Mouse (Mus musculus): ENCODE results near the gene Mroh2a. TPM values are rescaled to one million over a fixed set of nuclear protein-coding genes. Genes with fewer than 3 reads are reported as not detected.

Mroh2a gene
- total and polyA plus RNA-seq, 3 experiments, result 0.06 to 0.13 TPM; not detected in 1

- Histone ChIP-seq H3K36me3 (ENCODE audit: control insufficient read depth, insufficient read depth, low read length) (no peaks in the 10 kb centered on the region), H3K27me3 (ENCODE audit: control insufficient read depth, insufficient read depth, low read length) (no peaks in the 10 kb centered on the region), H3K27ac (no peak overlapping the region), H3K79me2 (replicated peaks; ENCODE audit: control insufficient read depth, insufficient read depth, low read length) (no peaks in the 10 kb centered on the region), H3K4me1 (ENCODE audit: control insufficient read depth, insufficient read depth, low read length) (no peaks in the 10 kb centered on the region), H3K4me3 (no peak overlapping the region), H3K9ac (ENCODE audit: low read depth, low read length) (no peak overlapping the region)
- TF ChIP-seq CTCF (IDR thresholded peaks at IDR 0.05) (peak; percentile 31), POLR2A (IDR thresholded peaks at IDR 0.05; ENCODE audit: insufficient read depth, low read depth, low read length) (no peak)
- intact Hi-C loops (cut with DNase I), result no loop called here
- DNase-seq, result peak in 1 of 2 experiments; percentile 20
- 48% methylated on average over 2 of the region's 2 CpGs for WGBS
Measured at GRCm38 (mm10) chr1:88217144-88217543, 9.6 kb upstream of the Mroh2a start.

GRCm38 (mm10) chr1:88217576-88217975 lies 9.2 kb upstream of the Mroh2a start:
- intact Hi-C loops (cut with DNase I), result no loop called here
- no peak overlapping the region for H3K4me3 ChIP-seq
- no peaks in the 10 kb centered on the region for H3K79me2 ChIP-seq (replicated peaks; ENCODE audit: control insufficient read depth, insufficient read depth, low read length)
- no peak overlapping the region for H3K27ac ChIP-seq
- no peaks in the 10 kb centered on the region for H3K36me3 ChIP-seq (ENCODE audit: control insufficient read depth, insufficient read depth, low read length)
- H3K27me3 ChIP-seq (ENCODE audit: control insufficient read depth, insufficient read depth, low read length), result no peaks in the 10 kb centered on the region
- no peak for DNase-seq
- TF ChIP-seq POLR2A (IDR thresholded peaks at IDR 0.05; ENCODE audit: insufficient read depth, low read depth, low read length) (no peak), EP300 (IDR thresholded peaks at IDR 0.05; ENCODE audit: insufficient read depth, low read depth, low read length) (no peak), CTCF (IDR thresholded peaks at IDR 0.05) (no peak)
- WGBS, result 34% methylated on average over 3 of the region's 3 CpGs
- H3K4me1 ChIP-seq (ENCODE audit: control insufficient read depth, insufficient read depth, low read length), result no peaks in the 10 kb centered on the region
- no peak overlapping the region for H3K9ac ChIP-seq (ENCODE audit: low read depth, low read length)

- Histone ChIP-seq H3K9ac (ENCODE audit: low read depth, low read length) (no peak overlapping the region), H3K36me3 (ENCODE audit: control insufficient read depth, insufficient read depth, low read length) (no peaks in the 10 kb centered on the region), H3K27me3 (ENCODE audit: control insufficient read depth, insufficient read depth, low read length) (no peaks in the 10 kb centered on the region), H3K27ac (no peak overlapping the region), H3K79me2 (replicated peaks; ENCODE audit: control insufficient read depth, insufficient read depth, low read length) (no peaks in the 10 kb centered on the region), H3K4me3 (no peak overlapping the region), H3K4me1 (ENCODE audit: control insufficient read depth, insufficient read depth, low read length) (no peaks in the 10 kb centered on the region)
- intact Hi-C loops (cut with DNase I), result no loop called here
- no peak for TF ChIP-seq POLR2A (IDR thresholded peaks at IDR 0.05; ENCODE audit: insufficient read depth, low read depth, low read length)
- WGBS, result 65% methylated on average over 9 of the region's 9 CpGs
- peak in 1 of 2 experiments; percentile 31 for DNase-seq
Measured at GRCm38 (mm10) chr1:88218051-88218450, 8.7 kb upstream of the Mroh2a start.

- Histone ChIP-seq H3K36me3 (ENCODE audit: control insufficient read depth, insufficient read depth, low read length) (no peaks in the 10 kb centered on the region), H3K27ac (no peak overlapping the region), H3K9ac (ENCODE audit: low read depth, low read length) (no peak overlapping the region), H3K4me1 (ENCODE audit: control insufficient read depth, insufficient read depth, low read length) (no peaks in the 10 kb centered on the region), H3K27me3 (ENCODE audit: control insufficient read depth, insufficient read depth, low read length) (no peaks in the 10 kb centered on the region), H3K4me3 (no peak overlapping the region), H3K79me2 (replicated peaks; ENCODE audit: control insufficient read depth, insufficient read depth, low read length) (no peaks in the 10 kb centered on the region)
- TF ChIP-seq POLR2A (IDR thresholded peaks at IDR 0.05; ENCODE audit: insufficient read depth, low read depth, low read length) (no peak), EP300 (IDR thresholded peaks at IDR 0.05; ENCODE audit: insufficient read depth, low read depth, low read length) (no peak), CTCF (IDR thresholded peaks at IDR 0.05) (no peak)
- DNase-seq, result no peak
- WGBS, result 45% methylated on average over 4 of the region's 4 CpGs
- intact Hi-C loops (cut with DNase I), result no loop called here
Measured at GRCm38 (mm10) chr1:88218591-88218990, 8.2 kb upstream of the Mroh2a start.

GRCm38 (mm10) chr1:88219054-88219453 lies 7.7 kb upstream of the Mroh2a start:
- no peak overlapping the region for H3K27ac ChIP-seq
- no peak for DNase-seq
- intact Hi-C loops (cut with DNase I), result no loop called here
- H3K36me3 ChIP-seq (ENCODE audit: control insufficient read depth, insufficient read depth, low read length), result no peaks in the 10 kb centered on the region
- WGBS, result 15% methylated on average over 1 of the region's 1 CpGs
- TF ChIP-seq CTCF (IDR thresholded peaks at IDR 0.05), result no peak
- no peak for TF ChIP-seq POLR2A (IDR thresholded peaks at IDR 0.05; ENCODE audit: insufficient read depth, low read depth, low read length)
- no peak for TF ChIP-seq EP300 (IDR thresholded peaks at IDR 0.05; ENCODE audit: insufficient read depth, low read depth, low read length)
- H3K79me2 ChIP-seq (replicated peaks; ENCODE audit: control insufficient read depth, insufficient read depth, low read length), result no peaks in the 10 kb centered on the region
- no peak overlapping the region for H3K9ac ChIP-seq (ENCODE audit: low read depth, low read length)
- no peaks in the 10 kb centered on the region for H3K4me1 ChIP-seq (ENCODE audit: control insufficient read depth, insufficient read depth, low read length)
- no peaks in the 10 kb centered on the region for H3K27me3 ChIP-seq (ENCODE audit: control insufficient read depth, insufficient read depth, low read length)
- H3K4me3 ChIP-seq, result no peak overlapping the region

GRCm38 (mm10) chr1:88220336-88220735 lies 6.5 kb upstream of the Mroh2a start:
- peak in 1 of 2 experiments; percentile 17 for DNase-seq
- TF ChIP-seq EP300 (IDR thresholded peaks at IDR 0.05; ENCODE audit: insufficient read depth, low read depth, low read length) (no peak), CTCF (IDR thresholded peaks at IDR 0.05) (no peak), POLR2A (IDR thresholded peaks at IDR 0.05; ENCODE audit: insufficient read depth, low read depth, low read length) (no peak)
- intact Hi-C loops (cut with DNase I), result no loop called here
- H3K27ac ChIP-seq, result no peak overlapping the region
- H3K36me3 ChIP-seq (ENCODE audit: control insufficient read depth, insufficient read depth, low read length), result no peaks in the 10 kb centered on the region
- H3K27me3 ChIP-seq (ENCODE audit: control insufficient read depth, insufficient read depth, low read length), result no peaks in the 10 kb centered on the region
- H3K79me2 ChIP-seq (replicated peaks; ENCODE audit: control insufficient read depth, insufficient read depth, low read length), result no peaks in the 10 kb centered on the region
- H3K9ac ChIP-seq (ENCODE audit: low read depth, low read length), result no peak overlapping the region
- no peak overlapping the region for H3K4me3 ChIP-seq
- H3K4me1 ChIP-seq (ENCODE audit: control insufficient read depth, insufficient read depth, low read length), result no peaks in the 10 kb centered on the region

All from heart, adult 2 months (tissue).